Mouse (Mus musculus) hematopoietic stem cell, adult 5-6 weeks (primary cell): ENCODE measurements around the gene Mnat1. TPM values are rescaled to one million over a fixed set of nuclear protein-coding genes. Genes with fewer than 3 reads are reported as not detected.
"Not testable (repeated sequence)": the region's sequence is repeated elsewhere in the genome, so short reads cannot be mapped to it uniquely, and the experiment has no call there.

Experiments
- ATAC-seq, 2 experiments: fragments of 125-278 bp in 1 of 2; replicated peaks in 1 of 2; 2 replicates each; pipeline ENCODE4 v1.8.0; 2016 to 2017; ENCODE audit warnings: inconsistent platforms in 2 of 2, mild to moderate bottlenecking in 2 of 2, moderate number of reproducible peaks in 2 of 2, low read depth in 1 of 2, moderate TSS enrichment in 1 of 2; ENCODE audit not compliant: low FRiP score in 2 of 2, poor library complexity in 2 of 2, severe bottlenecking in 2 of 2, insufficient read depth in 1 of 2, low TSS enrichment in 1 of 2
- total RNA-seq: library from RNA; stranded (forward); fragments of 172-1452, 232-1000 nt; gene quantifications from 2 replicates; pipeline ENCODE4 v1.2.3, GENCODE M21; 2017

The Mnat1 gene
- total RNA-seq = 41.3 and 55.1 TPM in 2 replicates

DNA sequence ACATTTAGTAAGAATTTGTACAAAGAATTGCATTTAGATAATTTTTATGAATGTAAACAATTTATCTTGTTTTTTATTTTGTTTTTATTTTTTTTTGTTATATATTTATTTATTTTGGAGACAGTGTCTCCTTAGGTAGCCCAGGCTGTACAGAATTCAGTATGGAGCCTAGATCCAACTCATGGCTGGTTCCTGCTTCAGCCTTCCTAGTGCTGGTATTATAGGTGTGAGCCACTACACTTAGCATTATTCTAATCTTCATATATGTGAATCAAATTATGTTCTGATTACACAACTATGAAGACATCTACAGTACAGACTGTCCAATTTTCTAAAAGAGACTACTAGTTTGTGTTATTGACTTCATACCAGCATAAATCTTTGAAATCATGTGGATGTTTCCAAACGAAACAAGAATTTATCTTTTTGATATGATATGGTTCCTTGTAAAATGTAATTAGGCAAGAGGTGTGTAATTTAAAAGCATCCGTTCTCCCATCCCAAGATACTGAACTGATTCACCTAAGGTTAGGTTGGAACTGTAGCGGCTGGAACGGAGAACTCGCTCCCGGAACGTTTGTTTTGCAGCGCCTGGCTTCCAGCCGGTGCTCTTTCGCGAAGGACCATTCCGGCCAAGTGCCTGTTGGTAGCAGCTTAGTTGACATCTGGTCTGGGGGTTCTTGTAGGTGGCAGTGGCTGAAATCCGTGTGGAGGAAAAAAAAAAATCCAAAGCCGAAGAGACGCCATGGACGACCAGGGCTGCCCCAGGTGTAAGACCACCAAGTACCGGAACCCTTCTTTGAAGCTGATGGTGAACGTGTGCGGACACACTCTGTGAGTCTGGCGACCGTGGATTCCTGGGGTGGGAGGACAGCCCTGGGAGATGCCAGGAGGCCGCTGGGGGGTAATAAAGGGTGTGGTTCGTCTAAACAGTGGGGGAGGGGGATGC is at the start of gene Mnat1:
Gene Mnat1, plus strand, starts transcription at position 625 of the 949 bp plus-strand sequence.
- ATAC-seq = peak; percentile 85 to 90

DNA sequence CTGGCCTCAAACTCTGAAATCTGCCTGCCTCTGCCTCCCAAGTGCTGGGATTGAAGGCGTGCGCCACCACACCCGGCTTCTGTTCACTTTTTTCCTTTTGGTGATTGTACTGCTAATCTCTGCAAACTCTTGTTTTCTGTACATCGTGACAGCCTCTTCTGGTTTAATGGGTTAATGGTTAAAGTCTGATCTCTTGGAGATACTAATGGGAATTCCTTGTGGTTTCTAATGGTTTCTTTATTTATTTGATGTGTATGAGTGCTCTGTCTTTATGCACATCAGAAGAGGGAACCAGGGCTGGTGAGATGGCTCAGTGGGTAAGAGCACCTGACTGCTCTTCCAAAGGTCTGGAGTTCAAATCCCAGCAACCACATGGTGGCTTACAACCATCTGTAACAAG is 41.7 kb upstream of the Mnat1 start:
- not testable (repeated sequence) for ATAC-seq

DNA sequence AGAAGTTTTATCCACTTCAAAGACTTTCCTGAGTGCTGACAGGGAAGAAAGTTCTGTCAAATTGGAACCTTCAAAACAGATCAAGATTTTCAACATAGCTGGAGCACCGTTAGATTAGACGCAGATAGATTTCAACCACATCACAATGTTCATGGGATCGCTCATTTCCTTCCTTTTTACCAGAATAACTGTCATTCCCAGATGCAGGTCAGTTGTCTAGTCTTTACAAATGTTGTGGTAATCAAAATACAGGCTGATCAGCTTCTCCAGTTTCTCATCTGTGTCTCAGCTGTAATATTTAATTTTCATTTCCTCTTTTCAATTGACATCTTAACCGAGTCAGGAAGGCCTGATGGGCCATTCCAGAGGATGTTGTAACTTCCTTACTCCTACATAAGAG is 39.7 kb upstream of the Mnat1 start:
- no peak for ATAC-seq

DNA sequence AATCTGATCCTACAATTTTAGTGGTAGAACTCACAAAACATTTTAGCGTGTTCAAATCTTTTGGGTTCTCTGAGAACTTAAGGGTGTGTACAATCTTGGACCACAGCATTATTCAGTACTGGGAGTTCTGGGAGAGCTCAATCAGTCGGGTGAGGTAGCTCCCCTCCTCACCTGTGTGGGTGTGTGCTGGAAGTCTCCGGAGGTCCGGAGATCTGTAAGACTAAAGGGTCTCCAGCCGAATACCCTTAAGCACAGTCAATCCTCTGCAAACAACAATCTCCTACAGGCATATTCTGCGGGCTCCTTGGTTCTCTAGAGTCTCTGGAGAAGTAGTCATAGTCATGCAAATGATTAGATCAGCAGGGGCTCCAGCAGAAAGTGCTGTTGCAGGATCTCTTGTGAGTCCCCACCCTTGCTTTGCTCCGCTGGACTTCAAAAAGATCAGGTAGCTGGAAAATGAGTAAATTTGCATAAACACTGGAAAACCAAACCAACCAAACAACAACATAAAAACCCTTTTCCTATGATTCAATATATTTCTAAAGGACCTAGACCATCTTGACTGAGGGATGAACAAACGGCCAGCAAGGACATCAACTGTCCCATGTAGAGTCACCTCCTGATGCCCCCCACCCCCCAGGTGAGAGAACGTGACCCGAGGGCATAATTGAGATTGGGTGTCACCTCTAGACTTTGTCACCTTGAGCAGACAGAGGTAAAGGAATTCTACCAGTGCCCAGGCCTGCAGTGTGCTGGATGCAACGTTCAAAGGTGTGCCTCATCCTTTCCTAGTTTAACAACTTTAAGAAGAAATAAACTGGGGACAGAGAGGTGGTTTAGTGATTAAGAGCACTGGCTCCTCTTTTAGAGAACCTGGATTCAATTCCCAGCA is 37.5 kb upstream of the Mnat1 start:
- ATAC-seq = no peak

DNA sequence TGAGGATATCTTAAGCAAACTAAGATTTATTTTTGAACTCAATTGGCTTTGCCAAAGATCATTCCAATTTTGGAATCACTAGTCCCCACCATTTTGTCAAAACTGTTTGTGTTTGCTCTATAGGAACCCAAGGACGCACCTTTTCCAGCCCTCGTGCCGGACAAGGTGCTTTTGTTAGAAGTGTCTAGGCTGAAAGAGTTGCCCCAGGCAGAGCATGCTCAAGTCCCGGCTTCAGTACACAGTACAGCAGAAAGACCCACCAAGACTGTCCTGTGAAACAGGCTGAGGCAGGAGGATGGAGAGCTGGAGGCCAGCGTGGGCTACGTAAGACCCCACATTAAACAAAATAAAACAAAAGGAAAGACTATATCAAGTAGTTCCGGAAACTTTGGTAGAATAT is 36.4 kb upstream of the Mnat1 start:
- ATAC-seq = no peak

DNA sequence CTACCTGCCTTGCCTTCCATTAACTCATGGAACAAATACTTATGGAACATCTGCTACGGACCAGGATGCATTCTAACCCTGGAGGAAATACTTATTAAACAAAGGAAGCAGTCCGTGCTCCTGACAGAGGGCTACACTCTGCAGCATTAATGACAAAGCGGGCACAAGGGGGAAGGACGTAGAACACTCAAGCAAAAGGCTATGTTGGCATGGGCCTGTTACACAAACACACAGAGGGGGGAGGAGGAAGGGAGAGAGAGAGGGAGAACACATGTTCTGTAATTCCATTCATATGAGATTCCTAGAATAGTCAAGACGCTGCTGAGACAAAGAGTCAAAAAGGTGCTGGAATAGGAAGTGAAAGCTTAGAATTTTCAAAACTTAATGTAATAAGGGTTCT is 35.0 kb upstream of the Mnat1 start:
- ATAC-seq = no peak

DNA sequence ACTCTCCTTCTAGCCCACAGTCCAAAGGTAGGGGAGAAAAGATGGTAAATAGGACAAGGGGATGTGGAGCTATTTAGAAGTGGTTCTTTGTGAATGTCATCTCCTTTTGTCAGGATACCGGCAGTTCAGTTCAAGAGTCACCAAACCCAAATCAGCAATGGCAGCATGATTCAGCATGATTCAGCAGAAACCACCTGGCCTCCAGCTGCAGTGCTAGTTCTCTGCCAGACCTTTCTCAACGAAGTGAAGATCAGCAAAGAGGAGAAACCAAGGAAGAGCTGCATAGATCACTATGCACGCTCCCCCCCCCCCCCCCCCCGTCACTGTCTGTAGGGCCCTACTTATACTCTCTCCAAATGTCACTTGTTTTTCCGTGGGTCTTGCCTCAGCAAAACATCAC is 34.6 kb upstream of the Mnat1 start:
- peak; percentile 45 to 73; a peak in 3 of 4 replicates for ATAC-seq

DNA sequence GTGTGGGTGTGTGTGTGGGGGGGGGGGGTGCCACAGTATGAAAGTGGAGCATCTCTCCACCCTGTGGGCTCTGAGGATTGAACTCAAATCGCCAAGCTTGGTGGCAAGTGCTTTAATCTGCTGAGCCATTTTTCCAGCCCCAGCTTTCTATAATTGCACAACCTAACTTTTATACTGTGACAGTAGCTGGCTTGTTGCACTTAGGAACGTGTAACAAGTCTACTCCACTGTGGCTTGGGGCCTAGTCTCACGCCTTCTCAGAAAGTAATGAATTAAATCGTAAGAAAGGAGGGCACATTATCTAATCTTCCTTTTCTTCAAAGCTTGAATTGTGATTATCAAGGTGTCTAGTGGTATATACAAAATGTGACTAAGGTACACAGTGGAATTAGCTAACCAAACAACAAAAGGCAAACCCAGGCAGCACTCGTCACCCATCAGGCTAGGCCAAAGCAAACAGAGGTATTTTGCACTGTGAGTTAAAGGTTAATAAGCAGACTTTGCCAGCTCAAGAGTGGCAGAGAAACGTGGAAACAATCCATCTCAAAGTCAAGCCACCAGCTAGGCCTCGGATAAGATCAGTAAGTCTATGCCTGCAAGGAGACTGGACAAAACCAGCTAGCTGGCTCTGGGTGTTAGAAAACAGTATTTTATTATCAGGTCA is 32.7 kb upstream of the Mnat1 start:
- no peak for ATAC-seq

DNA sequence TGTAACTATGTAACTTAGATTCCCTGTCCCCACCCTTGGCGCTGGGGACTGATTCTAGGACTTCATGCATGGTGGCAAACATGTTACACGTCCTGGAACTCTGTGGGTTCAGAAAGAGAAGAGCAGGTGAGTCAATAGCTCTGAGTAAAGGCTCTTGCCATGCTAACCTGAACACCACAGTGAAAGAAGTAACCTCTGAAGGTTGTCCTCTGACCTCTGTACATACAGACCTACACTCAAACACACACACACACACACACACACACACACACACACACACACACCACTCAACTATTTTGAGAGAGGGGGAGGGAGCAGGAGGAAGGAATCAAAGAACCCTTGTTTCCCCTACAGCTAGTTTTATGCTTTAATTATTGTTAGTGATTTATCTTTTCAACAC is 29.3 kb upstream of the Mnat1 start:
- no peak for ATAC-seq

DNA sequence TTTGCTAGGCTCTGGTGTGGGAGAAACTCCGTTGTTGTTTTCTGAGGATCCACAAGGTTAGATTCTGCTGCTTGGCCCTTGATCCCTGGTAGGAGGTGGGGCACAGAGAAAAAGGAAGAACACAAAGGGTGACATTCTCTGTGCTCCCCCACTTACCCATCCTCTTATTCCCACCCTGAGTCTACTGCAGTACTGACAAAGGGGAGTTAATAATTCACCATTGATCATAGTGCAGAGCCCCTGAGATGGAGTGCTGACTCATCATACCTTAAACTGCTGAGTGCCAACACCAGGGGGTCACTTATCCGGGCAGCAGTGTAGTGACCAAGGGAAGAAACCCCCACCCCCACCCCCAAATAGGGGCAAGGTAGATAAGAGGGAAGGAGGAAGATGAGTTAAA is 28.9 kb upstream of the Mnat1 start:
- ATAC-seq = no peak

DNA sequence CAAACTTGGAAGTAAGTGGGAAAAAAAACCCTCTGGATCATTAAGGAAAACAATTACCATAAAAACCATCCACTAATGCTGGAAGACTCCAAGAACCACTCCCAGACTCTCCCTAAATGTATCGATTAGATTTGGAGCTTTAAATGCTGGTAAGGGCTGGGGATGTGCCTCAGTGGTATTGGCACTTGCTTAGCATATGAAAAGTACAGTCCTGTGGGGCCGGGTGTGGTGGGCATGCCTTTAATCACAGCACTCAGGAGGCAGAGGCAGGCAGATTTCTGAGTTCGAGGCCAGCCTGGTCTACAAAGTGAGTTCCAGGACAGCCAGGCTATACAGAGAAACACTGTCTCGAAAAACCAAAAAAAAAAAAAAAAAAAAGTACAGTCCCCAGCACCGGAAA is 27.3 kb upstream of the Mnat1 start:
- ATAC-seq = not testable (repeated sequence)

DNA sequence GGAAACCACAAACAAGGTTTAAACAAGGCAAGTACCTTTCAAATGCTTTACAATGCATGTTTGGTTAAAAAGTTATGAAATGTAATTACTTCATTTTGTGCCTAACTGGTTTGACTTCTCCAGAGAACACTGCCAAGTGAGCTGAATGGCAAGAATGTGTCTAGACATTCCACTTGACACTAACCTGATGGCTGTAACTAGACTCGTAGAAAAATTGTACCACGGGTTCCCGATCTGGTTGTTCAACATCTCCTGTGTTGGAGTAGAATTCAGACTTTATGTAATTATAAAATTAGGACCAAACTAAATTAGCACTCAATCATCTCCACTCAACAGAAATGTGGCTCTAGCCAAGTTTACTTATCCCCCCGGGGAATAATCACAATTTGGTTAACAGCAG is 24.9 kb upstream of the Mnat1 start:
- ATAC-seq = no peak

DNA sequence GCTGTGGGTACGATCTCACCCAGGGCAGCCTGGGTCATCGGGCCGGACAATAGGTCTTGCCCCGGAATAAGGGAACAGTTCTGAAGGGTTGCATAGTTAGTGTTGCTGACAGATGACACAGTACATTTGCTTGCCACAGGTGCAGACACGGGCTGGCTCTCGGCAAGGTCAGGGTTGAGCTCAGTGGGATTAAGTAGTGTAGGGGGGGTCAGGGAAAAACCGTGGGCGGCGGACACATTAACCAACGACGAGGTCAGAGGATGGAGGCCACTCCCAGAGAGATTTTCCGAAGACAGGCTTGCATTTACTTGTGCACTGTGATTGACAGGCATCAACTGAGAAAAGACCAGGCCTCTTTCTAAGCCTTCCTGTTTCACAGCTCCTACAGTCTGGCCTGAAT is 19.8 kb upstream of the Mnat1 start:
- no peak for ATAC-seq

DNA sequence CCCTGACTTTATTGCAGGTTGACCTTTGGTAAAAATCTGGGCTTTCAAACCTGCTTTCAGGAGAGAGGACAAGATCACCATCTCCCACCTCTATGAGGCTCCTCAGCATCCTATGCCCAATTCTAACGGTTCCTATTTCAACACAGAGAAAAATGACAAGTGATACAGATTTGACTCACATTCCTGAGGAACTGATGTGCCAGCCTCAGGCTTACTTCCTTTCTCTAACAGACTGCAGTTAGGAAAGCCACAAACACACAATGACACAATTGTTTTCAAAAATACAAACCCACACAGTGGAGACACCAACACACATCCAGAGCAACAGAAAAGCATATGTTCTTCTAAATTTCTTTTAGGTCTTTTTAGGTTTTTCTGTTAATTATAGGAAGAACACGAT is 15.7 kb upstream of the Mnat1 start:
- ATAC-seq = no peak

DNA sequence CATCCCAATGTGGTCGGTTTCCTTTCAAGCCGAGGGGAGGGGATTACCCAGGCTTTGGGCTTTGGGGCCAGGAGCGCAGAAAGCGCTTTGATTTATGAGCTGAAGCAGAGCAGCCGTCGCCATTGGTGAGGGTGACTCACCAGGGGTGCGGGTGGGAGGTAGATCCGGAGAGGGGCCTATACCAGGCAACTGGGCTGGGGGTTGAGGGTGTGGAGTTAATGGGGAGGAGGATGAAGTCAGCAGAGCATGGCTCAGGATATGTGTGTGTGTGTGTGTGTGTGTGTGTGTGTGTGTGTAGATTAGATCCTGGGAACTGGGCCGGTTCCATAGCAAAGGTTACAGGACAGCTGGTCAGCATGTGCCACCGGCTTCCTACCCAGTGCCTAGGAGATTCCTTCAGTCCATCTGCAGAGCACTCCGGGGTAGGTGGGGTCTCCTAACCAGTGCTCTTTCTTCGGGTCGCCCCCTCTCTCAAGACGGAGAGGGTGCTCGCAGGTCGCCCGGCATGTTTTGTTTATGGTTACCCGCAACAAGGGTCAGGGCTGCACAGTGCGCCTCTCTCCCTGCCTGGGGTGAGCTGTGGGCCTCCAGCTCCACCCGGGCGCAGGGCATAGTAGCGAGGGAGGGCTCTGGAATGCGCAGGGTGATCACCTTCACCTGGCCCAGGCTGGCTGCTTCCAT is 12.9 kb upstream of the Mnat1 start:
- ATAC-seq = peak; percentile 38 to 46; a peak in 1 of 4 replicates

DNA sequence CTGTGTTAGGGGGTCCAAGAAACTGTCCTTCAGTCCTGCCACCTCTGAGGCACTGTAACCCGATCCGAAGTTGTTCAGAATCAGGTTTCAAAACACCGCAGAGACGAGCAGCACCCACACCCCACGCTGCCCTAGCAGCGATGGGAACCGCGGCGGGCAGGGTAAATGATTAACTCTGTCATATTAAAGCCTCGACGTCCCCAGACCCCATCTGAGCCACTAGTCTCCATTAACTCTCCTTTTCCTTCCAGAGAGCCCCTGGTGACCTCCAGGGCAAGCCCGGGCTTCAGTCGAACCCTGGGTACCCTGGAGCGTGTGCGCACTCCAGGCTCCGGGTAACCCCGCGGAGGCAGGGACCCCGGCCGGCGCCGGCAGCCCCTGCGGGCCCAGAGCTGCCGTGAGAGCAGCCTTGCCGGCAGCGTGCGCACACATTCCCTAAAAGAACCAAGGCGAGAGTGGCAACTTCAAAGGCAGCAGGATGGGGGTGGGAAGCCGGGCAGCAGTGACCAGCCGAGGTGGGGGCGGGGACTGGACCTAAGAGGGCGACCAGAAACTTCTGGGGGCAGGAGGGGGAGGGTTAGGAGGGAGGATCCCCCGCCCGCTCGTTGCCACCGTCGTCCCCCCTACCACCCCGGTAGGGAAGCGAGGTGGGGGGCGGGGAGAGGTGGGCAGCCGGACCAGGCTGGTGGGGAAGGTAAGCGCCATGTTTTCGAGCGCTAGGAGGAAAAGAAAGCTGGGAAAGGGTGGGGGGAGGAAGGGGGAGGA is 11.8 kb upstream of the Mnat1 start:
- 0 out of 4 replicates have a peak, but pooled peaks of 1 of the 2 experiments have one; percentile 11 for ATAC-seq
